Mouse (Mus musculus): Measurements from ENCODE around the gene Arnt2. TPM values are rescaled to one million over a fixed set of nuclear protein-coding genes. Genes with fewer than 3 reads are reported as not detected.

Arnt2 gene
- polyA plus RNA-seq, 1 experiment from 2014 or later = 27.9 TPM

Other genes starting within 250 kb of the Arnt2 start
- gene Gm2115, start 118.8 kb upstream of the Arnt2 start, polyA plus RNA-seq (2016; fragmentation: Nextera tagmentation; extraction: Ambion mirVana) = 0.04 and 0.09 TPM in 2 replicates
- 1.9 and 2.2 TPM in 2 replicates for gene Fah, start 196.5 kb upstream of the Arnt2 start, polyA plus RNA-seq (2016; fragmentation: Nextera tagmentation; extraction: Ambion mirVana)

Data from forebrain, embryonic 10.5 days (tissue).